Mouse (Mus musculus) gastrocnemius, adult 8-10 months (tissue): ENCODE data around the gene Actr3b. TPM values are rescaled to one million over a fixed set of nuclear protein-coding genes. Genes with fewer than 3 reads are reported as not detected.

Experiments
- DNase-seq, 2 experiments: peaks; one replicate each; pipeline ENCODE4 v3.0.0; 2022; ENCODE audit warnings: low spot score in 2 of 2
- total RNA-seq, 4 experiments: library from RNA; stranded (reverse); gene quantifications; 2 replicates each; pipeline ENCODE4 v1.2.4; 2022

Actr3b gene
- total RNA-seq, 4 experiments from 2014 or later, result 7.9 to 28.0 (median 20.0) TPM

- DNase-seq, result no peak
Measured at GRCm38 (mm10) chr5:25886708-25887107, 126.9 kb downstream of the Actr3b start.

GRCm38 (mm10) chr5:25889746-25890382, 130.1 kb downstream of the Actr3b start:
- DNase-seq, result no peak

- DNase-seq, result no peak
Measured at GRCm38 (mm10) chr5:25891321-25891720, 131.5 kb downstream of the Actr3b start.

Other genes starting within 250 kb of the Actr3b start
- under 1 TPM in 2 of 4 experiments, not detected in 2; 0.17 to 0.29 TPM for gene Cct8l1, start 243.9 kb upstream of the Actr3b start, total RNA-seq
- 1 to 10 TPM; 3.3 to 4.1 (median 3.9) TPM for gene Xrcc2, start 54.2 kb upstream of the Actr3b start, total RNA-seq
- not detected for gene Gm21663, start 182.4 kb downstream of the Actr3b start, total RNA-seq
- gene Gm21671, start 194.4 kb downstream of the Actr3b start, total RNA-seq, result not detected
- gene Gm21680, start 212.7 kb downstream of the Actr3b start, total RNA-seq, result not detected
- gene Gm21698, start 228.7 kb downstream of the Actr3b start, total RNA-seq, result not detected
- not detected for gene Gm1979, start 244.8 kb downstream of the Actr3b start, total RNA-seq